Mouse (Mus musculus): ENCODE results near the gene Rmnd5a. TPM values are rescaled to one million over a fixed set of nuclear protein-coding genes. Genes with fewer than 3 reads are reported as not detected.
"Not testable (repeated sequence)": the region's sequence is repeated elsewhere in the genome, so short reads cannot be mapped to it uniquely, and the experiment has no call there.

Rmnd5a gene
- polyA plus RNA-seq, 1 experiment: 1.1 TPM

DNA sequence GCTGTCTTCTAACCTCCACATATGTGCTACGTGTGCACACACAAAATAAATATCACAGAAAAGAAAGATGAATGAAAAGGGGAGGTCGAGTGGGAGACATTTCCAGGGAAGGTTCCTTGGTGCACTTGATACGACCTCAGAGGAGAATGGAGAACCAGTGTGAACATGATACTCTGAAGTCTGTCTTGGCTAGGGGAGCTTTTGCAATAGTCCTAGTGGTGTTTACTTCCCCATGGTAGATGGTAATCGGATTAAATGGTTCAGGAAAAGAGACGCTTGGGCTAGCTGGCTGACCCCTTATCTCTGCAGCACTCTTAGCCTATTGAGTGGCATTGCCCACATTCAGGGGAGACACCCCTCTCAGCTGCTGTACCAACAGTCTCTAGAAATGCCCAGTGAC is 36.3 kb upstream of the Rmnd5a start:
- H3K4me3 ChIP-seq (replicated peaks): no peak overlapping the region
- TF ChIP-seq GATA1 (IDR thresholded peaks at IDR 0.05; ENCODE audit: low read length) (no peak), TAL1 (IDR thresholded peaks at IDR 0.05; ENCODE audit: low read length) (no peak)
- peaks cover 11% of the 10 kb centered on the region for H3K4me1 ChIP-seq (ENCODE audit: control insufficient read depth)
- H3K27me3 ChIP-seq (ENCODE audit: control insufficient read depth): no peaks in the 10 kb centered on the region
- no peaks in the 10 kb centered on the region for H3K36me3 ChIP-seq (ENCODE audit: control insufficient read depth)
- no peaks in the 10 kb centered on the region; the same call in none of the 2 replicates for H3K9me3 ChIP-seq (ENCODE audit: control insufficient read depth, low read length)

DNA sequence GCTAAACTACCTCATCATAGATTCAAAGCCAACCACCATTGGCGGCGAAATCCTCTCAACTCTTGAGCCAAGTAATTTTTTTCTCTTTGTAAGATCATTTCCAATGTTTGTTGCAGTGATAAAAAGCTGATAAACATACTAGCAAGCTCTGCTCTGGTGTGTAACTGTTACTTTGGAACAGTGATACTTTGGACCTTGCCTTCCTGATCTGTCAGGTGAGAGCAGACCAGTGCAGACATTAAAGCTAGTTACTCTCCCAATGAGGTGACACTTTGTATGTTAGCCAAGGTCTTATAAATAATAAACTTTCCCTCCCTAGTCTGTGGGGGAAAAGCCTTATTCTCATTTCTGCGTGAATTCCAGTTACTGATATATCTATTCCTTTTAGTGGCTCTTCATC is 35.2 kb upstream of the Rmnd5a start:
- H3K36me3 ChIP-seq (ENCODE audit: control insufficient read depth): no peaks in the 10 kb centered on the region
- H3K4me1 ChIP-seq (ENCODE audit: control insufficient read depth): peaks cover 11% of the 10 kb centered on the region
- no peaks in the 10 kb centered on the region for H3K27me3 ChIP-seq (ENCODE audit: control insufficient read depth)
- H3K9me3 ChIP-seq (ENCODE audit: control insufficient read depth, low read length): no peaks in the 10 kb centered on the region; the same call in none of the 2 replicates
- no peak overlapping the region for H3K4me3 ChIP-seq (replicated peaks)
- TF ChIP-seq TAL1 (IDR thresholded peaks at IDR 0.05; ENCODE audit: low read length) (no peak), GATA1 (IDR thresholded peaks at IDR 0.05; ENCODE audit: low read length) (no peak)

- H3K4me1 ChIP-seq (ENCODE audit: control insufficient read depth): peaks cover 2% of the 10 kb centered on the region; the same call in 1 of the 2 replicates
- no peaks in the 10 kb centered on the region for H3K36me3 ChIP-seq (ENCODE audit: control insufficient read depth)
- no peaks in the 10 kb centered on the region for H3K9me3 ChIP-seq (ENCODE audit: control insufficient read depth, low read length)
- TF ChIP-seq GATA1 (IDR thresholded peaks at IDR 0.05; ENCODE audit: low read length) (no peak), TAL1 (IDR thresholded peaks at IDR 0.05; ENCODE audit: low read length) (no peak)
- H3K27me3 ChIP-seq (ENCODE audit: control insufficient read depth): no peaks in the 10 kb centered on the region
- H3K4me3 ChIP-seq (replicated peaks): no peak overlapping the region
These were observed 32.3 kb upstream of the Rmnd5a start for GRCm38 (mm10) chr6:71472786-71473185.

DNA sequence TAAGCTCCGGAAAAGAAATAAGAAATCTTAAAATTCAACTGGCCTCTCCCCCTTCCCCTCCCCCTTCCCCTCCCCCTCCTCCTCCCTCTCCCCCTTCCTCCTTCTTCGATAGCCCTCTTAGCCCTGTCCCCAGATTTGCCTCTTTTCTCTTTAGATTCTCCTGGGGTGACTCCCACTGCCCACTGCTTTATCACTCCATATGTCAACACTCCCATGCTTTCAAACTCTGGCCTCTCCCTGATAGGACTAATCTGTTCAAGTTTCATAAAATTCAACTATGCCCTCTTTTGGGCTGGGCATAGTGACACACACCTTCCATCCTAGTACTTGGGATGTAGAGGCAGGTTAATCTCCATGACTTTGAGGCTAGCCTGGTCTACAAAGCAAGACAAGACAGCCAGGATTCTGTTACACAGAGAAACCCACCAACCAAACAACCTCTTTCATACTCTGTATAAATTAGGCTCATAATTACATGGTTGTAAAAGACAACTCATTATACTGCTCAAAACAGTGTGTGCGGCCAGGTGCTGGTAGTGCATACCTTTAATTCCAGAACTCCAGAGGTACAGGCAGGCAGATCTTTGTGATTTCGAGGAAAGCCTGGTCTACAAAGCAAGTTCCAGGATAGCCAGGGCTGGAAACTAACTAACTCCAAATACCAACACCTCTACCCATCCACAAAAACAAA is 31.5 kb upstream of the Rmnd5a start:
- no peaks in the 10 kb centered on the region for H3K9me3 ChIP-seq (ENCODE audit: control insufficient read depth, low read length)
- TF ChIP-seq GATA1 (IDR thresholded peaks at IDR 0.05; ENCODE audit: low read length) (no peak), TAL1 (IDR thresholded peaks at IDR 0.05; ENCODE audit: low read length) (no peak)
- no peaks in the 10 kb centered on the region for H3K36me3 ChIP-seq (ENCODE audit: control insufficient read depth)
- no peaks in the 10 kb centered on the region for H3K27me3 ChIP-seq (ENCODE audit: control insufficient read depth)
- 0 out of 2 replicates have a peak, but pooled peaks cover 2% of the 10 kb centered on the region for H3K4me1 ChIP-seq (ENCODE audit: control insufficient read depth)
- no peak overlapping the region for H3K4me3 ChIP-seq (replicated peaks)

DNA sequence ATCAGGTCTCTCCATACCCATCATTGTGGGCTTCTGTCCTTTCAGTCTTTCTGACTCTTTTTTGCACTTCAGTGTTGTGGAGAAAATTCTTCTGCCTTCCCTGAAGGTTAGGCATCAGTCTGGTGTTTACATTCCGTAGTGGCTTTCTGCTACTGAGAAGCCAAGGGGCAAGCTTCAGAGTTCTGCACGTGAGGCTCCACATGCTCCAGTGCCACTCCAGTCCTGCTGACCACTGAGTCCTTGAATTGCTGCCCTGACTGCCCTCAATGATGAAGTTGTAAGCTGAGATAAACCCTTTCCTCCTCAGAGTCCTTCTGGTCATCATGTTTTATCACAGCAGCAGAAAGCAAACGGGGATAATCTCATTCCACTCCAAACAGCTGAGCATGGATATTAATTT is 28.9 kb upstream of the Rmnd5a start:
- Histone ChIP-seq H3K36me3 (ENCODE audit: control insufficient read depth) (no peaks in the 10 kb centered on the region), H3K4me3 (replicated peaks) (no peak overlapping the region), H3K27me3 (ENCODE audit: control insufficient read depth) (no peaks in the 10 kb centered on the region), H3K9me3 (ENCODE audit: control insufficient read depth, low read length) (no peaks in the 10 kb centered on the region), H3K4me1 (ENCODE audit: control insufficient read depth) (0 out of 2 replicates have a peak, but pooled peaks cover 2% of the 10 kb centered on the region)
- no peak for TF ChIP-seq TAL1 (IDR thresholded peaks at IDR 0.05; ENCODE audit: low read length)
- TF ChIP-seq GATA1 (IDR thresholded peaks at IDR 0.05; ENCODE audit: low read length): no peak

GRCm38 (mm10) chr6:71467766-71468165 is 27.3 kb upstream of the Rmnd5a start:
- TF ChIP-seq TAL1 (IDR thresholded peaks at IDR 0.05; ENCODE audit: low read length): no peak
- no peak for TF ChIP-seq GATA1 (IDR thresholded peaks at IDR 0.05; ENCODE audit: low read length)
- 0 out of 2 replicates have a peak, but pooled peaks cover 2% of the 10 kb centered on the region for H3K4me1 ChIP-seq (ENCODE audit: control insufficient read depth)
- no peaks in the 10 kb centered on the region for H3K27me3 ChIP-seq (ENCODE audit: control insufficient read depth)
- peaks cover 2% of the 10 kb centered on the region; the same call in 1 of the 2 replicates for H3K9me3 ChIP-seq (ENCODE audit: control insufficient read depth, low read length)
- H3K36me3 ChIP-seq (ENCODE audit: control insufficient read depth): no peaks in the 10 kb centered on the region
- no peak overlapping the region for H3K4me3 ChIP-seq (replicated peaks)

GRCm38 (mm10) chr6:71465146-71465545 is 24.7 kb upstream of the Rmnd5a start:
- Histone ChIP-seq H3K4me1 (ENCODE audit: control insufficient read depth) (no peaks in the 10 kb centered on the region), H3K36me3 (ENCODE audit: control insufficient read depth) (no peaks in the 10 kb centered on the region)

GRCm38 (mm10) chr6:71457956-71458608 is 17.6 kb upstream of the Rmnd5a start:
- Histone ChIP-seq H3K36me3 (ENCODE audit: control insufficient read depth) (no peaks in the 10 kb centered on the region), H3K27me3 (ENCODE audit: control insufficient read depth) (peaks cover 3% of the 10 kb centered on the region; the same call in 1 of the 2 replicates), H3K9me3 (ENCODE audit: control insufficient read depth, low read length) (peaks cover 2% of the 10 kb centered on the region; the same call in 1 of the 2 replicates), H3K4me1 (ENCODE audit: control insufficient read depth) (no peaks in the 10 kb centered on the region), H3K4me3 (replicated peaks) (no peak overlapping the region)
- TF ChIP-seq GATA1 (IDR thresholded peaks at IDR 0.05; ENCODE audit: low read length) (no peak), TAL1 (IDR thresholded peaks at IDR 0.05; ENCODE audit: low read length) (no peak)

More at GRCm38 (mm10) chr6:71465146-71465545, 24.7 kb upstream of the Rmnd5a start:
- Histone ChIP-seq H3K9me3 (ENCODE audit: control insufficient read depth, low read length) (peaks cover 2% of the 10 kb centered on the region; the same call in 1 of the 2 replicates), H3K4me3 (replicated peaks) (no peak overlapping the region), H3K27me3 (ENCODE audit: control insufficient read depth) (no peaks in the 10 kb centered on the region; the same call in 1 of the 2 replicates)
- TF ChIP-seq GATA1 (IDR thresholded peaks at IDR 0.05; ENCODE audit: low read length): no peak
- no peak for TF ChIP-seq TAL1 (IDR thresholded peaks at IDR 0.05; ENCODE audit: low read length)

- not testable (repeated sequence) for H3K4me3 ChIP-seq (replicated peaks); H3K36me3 ChIP-seq (ENCODE audit: control insufficient read depth); H3K4me1 ChIP-seq (ENCODE audit: control insufficient read depth); H3K9me3 ChIP-seq (ENCODE audit: control insufficient read depth, low read length); H3K27me3 ChIP-seq (ENCODE audit: control insufficient read depth)
These were observed 13.7 kb upstream of the Rmnd5a start for GRCm38 (mm10) chr6:71453983-71454739.

Data from erythroblast, embryonic 14.5 days (primary cell).